Mouse (Mus musculus) testis, adult 2 months (tissue): ENCODE results near the gene Bcdin3d.

Experiments
- CTCF ChIP-seq: fragments of 200-500 bp; IDR thresholded peaks from 2 replicates; pipeline ENCODE4 v1.5.1; 2012; ENCODE audit warnings: low read depth, mild to moderate bottlenecking, inconsistent platforms, low read length, moderate library complexity; ENCODE audit not compliant: control insufficient read depth, insufficient read depth, insufficient replicate concordance
- POLR2A ChIP-seq: fragments of 200-500 bp; IDR thresholded peaks from 2 replicates; pipeline ENCODE4 v1.6.1; 2012; ENCODE audit warnings: low read depth, mild to moderate bottlenecking, inconsistent platforms, low read length, moderate library complexity; ENCODE audit not compliant: control insufficient read depth

DNA sequence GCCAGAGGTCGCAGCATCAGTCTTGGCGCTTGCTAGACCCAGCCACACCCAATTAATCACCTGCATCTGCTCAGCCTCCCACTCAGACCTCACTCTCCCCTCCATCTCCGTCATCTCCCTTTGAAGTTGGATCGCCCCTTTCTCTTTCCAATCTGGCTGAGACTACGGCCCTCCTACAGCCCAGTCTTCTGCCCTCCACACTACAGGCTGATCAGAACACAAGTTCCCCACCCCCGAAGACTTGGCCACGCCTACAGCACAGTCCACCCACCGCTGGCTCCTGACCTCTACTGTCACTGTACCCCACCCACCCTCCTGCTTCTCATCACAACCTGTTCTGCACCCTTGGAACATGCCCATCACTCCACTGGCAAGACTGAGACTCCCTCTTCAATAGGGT is 42.2 kb upstream of the Bcdin3d start:
- TF ChIP-seq POLR2A = no peak
- TF ChIP-seq CTCF = no peak
